Mouse (Mus musculus) C2C12 (cell line): ENCODE results near the gene Itga10.

Experiments
- CEBPB ChIP-seq: IDR thresholded peaks from one replicate; pipeline ENCODE4 v1.6.1; 2011; ENCODE audit warnings: low read depth, mild to moderate bottlenecking, control low read depth, moderate library complexity
- CTCF ChIP-seq: IDR thresholded peaks from one replicate; pipeline ENCODE4 v1.5.1; 2011; ENCODE audit not compliant: control insufficient read depth, insufficient read depth, insufficient read length
- FOSL1 ChIP-seq: IDR thresholded peaks from one replicate; pipeline ENCODE4 v1.8.0; 2011; ENCODE audit warnings: mild to moderate bottlenecking, low read length; ENCODE audit not compliant: poor library complexity, insufficient read depth, severe bottlenecking

DNA sequence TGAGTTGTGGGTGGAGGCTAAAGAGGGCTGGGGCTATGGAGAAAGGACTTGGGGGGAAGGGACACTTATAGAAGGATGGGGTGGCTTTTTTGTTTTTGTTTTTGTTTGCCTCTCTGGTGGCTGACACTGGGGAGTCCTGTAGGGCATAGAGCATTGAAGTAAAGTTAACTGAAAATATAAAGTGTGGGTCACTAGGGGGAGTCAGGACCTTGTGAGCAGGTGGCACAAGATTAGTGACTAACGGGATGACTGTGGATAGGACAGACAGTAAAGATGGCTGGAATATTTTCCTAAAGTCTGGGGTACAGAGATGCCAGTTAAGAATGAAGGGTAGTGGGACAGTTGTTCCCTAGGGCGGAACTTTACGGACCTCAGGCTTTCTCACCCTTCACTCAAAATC lies 44.9 kb downstream of the Itga10 start:
- no peak for TF ChIP-seq FOSL1
- no peak for TF ChIP-seq CTCF
- TF ChIP-seq CEBPB, result no peak
